In the genomic region with DNA sequence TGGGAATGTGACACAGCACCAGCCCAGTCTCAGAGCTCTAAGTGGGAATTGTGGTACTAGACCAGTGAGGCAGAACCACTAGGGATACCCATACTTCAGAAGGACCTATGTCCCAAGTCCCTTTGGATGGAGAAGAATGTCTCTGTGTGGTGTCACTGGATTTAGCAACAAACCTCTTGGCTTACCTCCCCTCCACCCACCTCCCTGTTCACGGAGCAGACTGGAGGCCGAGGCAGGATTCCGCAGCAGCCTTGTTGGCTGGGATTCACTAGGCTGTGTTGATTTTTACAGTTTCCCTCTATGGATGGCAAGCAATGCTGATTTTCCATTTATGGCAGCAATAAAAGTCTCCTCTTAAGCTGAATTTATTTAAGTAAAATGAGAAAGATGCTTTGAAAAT, we compare ENCODE assay signal across 25 mouse cellular contexts. TPM values are rescaled to one million over a fixed set of nuclear protein-coding genes. Genes with fewer than 3 reads are reported as not detected.
A peak's percentile ranks its signal among the peaks of the same experiment; 100 is the strongest.
DNase-seq lines count a peak whose midpoint lies in the region; ATAC-seq and TF ChIP-seq lines count a peak whose summit lies in the region.
"Had no signal": no experiment of that assay in that cellular context is flagged by ENCODE, and none has a peak within 500 bp of the region (broad histone marks: within the 10 kb centered on the region; RNA-seq: fewer than 3 reads in every experiment).

No protein-coding gene starts in this region.

- no peak overlapping the region; the same call in 1 of the 2 replicates for H3K4me2 ChIP-seq in midbrain, embryonic 16.5 days (ENCODE audit: low read length)
- H3K4me2 ChIP-seq: limb, embryonic 12.5 days; liver, embryonic 12.5 days had no signal

- ATAC-seq in midbrain, embryonic 16.5 days: no peak
- no peak for ATAC-seq in erythroid progenitor cell, adult 5-6 weeks (replicated peaks; ENCODE audit: low FRiP score, poor library complexity, severe bottlenecking)
- ATAC-seq: forebrain, embryonic 14.5 days; intestine, postnatal 0 days; liver, embryonic 12.5 days had no signal

- DNase-seq in layer of hippocampus, adult 2 months (ENCODE audit: low spot score in 2 of 2): no peak
- DNase-seq in layer of hippocampus, adult 9-11 months: no peak
- DNase-seq in right cerebral cortex, postnatal 25 days: peak; percentile 18
- DNase-seq in right cerebral cortex, postnatal 36 days (ENCODE audit: low spot score in 2 of 2): no peak
- no peak for DNase-seq in spleen, postnatal 10 days (ENCODE audit: low spot score in 2 of 2)
- DNase-seq: cerebellum, adult 9-10 months; gastrocnemius, postnatal 36 days; layer of hippocampus, postnatal 36 days; lung, adult 2 months; lung, postnatal 36 days; retina, postnatal 1 day; spleen, adult 18-20 months; thymus, adult 18-20 months; thymus, postnatal 4 days had no signal

- TF ChIP-seq CTCF in layer of hippocampus, adult 2 months (conservative IDR thresholded peaks at IDR 0.05): no peak

- H3K27me3 ChIP-seq in midbrain, embryonic 16.5 days (ENCODE audit: control insufficient read depth, insufficient read depth, low read depth, low read length): no peaks in the 10 kb centered on the region

- H3K9ac ChIP-seq in midbrain, embryonic 16.5 days (ENCODE audit: low read depth, low read length): peak overlapping the region; percentile 40
- H3K9ac ChIP-seq: liver, embryonic 12.5 days had no signal

- H3K36me3 ChIP-seq in midbrain, embryonic 16.5 days (ENCODE audit: control insufficient read depth, insufficient read depth, low read length): no peaks in the 10 kb centered on the region
- H3K36me3 ChIP-seq: limb, embryonic 12.5 days; liver, embryonic 12.5 days had no signal

- H3K4me1 ChIP-seq in midbrain, embryonic 16.5 days (ENCODE audit: control insufficient read depth, insufficient read depth, low read length): peaks cover 48% of the 10 kb centered on the region
- H3K4me1 ChIP-seq: liver, embryonic 12.5 days had no signal

- WGBS in midbrain, embryonic 16.5 days: 55% methylated on average over 3 of the region's 3 CpGs

- peak overlapping the region; percentile 11; the same call in 1 of the 2 replicates for H3K27ac ChIP-seq in layer of hippocampus, adult 2 months
- H3K27ac ChIP-seq in midbrain, embryonic 16.5 days (ENCODE audit: low read length): peak overlapping the region; percentile 34; the same call in 1 of the 2 replicates
- H3K27ac ChIP-seq: limb, embryonic 12.5 days; liver, embryonic 12.5 days had no signal

- H3K9me3 ChIP-seq in midbrain, embryonic 16.5 days (replicated peaks; ENCODE audit: control insufficient read depth, low read length, poor library complexity, severe bottlenecking): no peaks in the 10 kb centered on the region
- H3K9me3 ChIP-seq: limb, embryonic 12.5 days; liver, embryonic 12.5 days had no signal

- H3K4me3 ChIP-seq in layer of hippocampus, adult 2 months: no peak overlapping the region
- no peak overlapping the region for H3K4me3 ChIP-seq in midbrain, embryonic 16.5 days (ENCODE audit: low read depth, low read length)
- H3K4me3 ChIP-seq: limb, embryonic 12.5 days; liver, embryonic 12.5 days; myocyte had no signal

RNA-seq across cellular contexts. Expression of gene Vstm2l, which starts 12.5 kb away (rescaled TPM):
- total RNA-seq in layer of hippocampus, adult 2 months (2021): 100 to 1,000 TPM; 110 to 112 TPM
- 19.6 and 26.6 TPM in 2 replicates for polyA plus RNA-seq in midbrain, embryonic 16.5 days (2015; fragmentation: Nextera tagmentation; extraction: Ambion mirVana)
- not detected in 2 replicates for total RNA-seq in erythroid progenitor cell, adult 5-6 weeks (2015; ENCODE audit: low replicate concordance)
- total RNA-seq in erythroid progenitor cell, adult 5-6 weeks (2017; ENCODE audit: low replicate concordance): not detected in 2 replicates
- total RNA-seq: gastrocnemius, postnatal 36 days; hematopoietic stem cell, adult 5-6 weeks; megakaryocyte-erythroid progenitor cell, adult 5-6 weeks had no signal
- polyA plus RNA-seq: C2C12; heart, embryonic 16.5 days; liver, embryonic 12.5 days; lung, adult 2 months; myocyte had no signal

Comparison
In these comparisons a context has a peak if more than half of its experiments do, and no peak if none do; other contexts are left out.
1. RNA of gene Vstm2l, which starts 12.5 kb away (total RNA-seq): 110 to 112 TPM in layer of hippocampus, adult 2 months; not detected in erythroid progenitor cell, adult 5-6 weeks; every median in the first group is over 100 times any median in the second.